Mouse (Mus musculus) macrophage (primary cell): ENCODE measurements around the gene Adtrp. TPM values are rescaled to one million over a fixed set of nuclear protein-coding genes. Genes with fewer than 3 reads are reported as not detected.

Source experiments
- H3K27ac ChIP-seq: fragments of 350-480 bp; formaldehyde crosslinking; 2 replicates; pipeline ENCODE4 v1.9.0; 2021
- H3K36me3 ChIP-seq: fragments of 350-480 bp; formaldehyde crosslinking; 2 replicates; pipeline ENCODE4 v1.9.0; 2021; ENCODE audit errors: inconsistent target
- H3K4me3 ChIP-seq: fragments of 350-480 bp; formaldehyde crosslinking; 2 replicates; pipeline ENCODE4 v1.9.0; 2021; ENCODE audit errors: inconsistent target
- H3K79me2 ChIP-seq: fragments of 350-480 bp; formaldehyde crosslinking; 2 replicates; pipeline ENCODE4 v1.9.0; 2021; ENCODE audit errors: inconsistent target
- WGBS: methylation state at CpG from one replicate; pipeline ENCODE4 v1.1.7; 2026; ENCODE audit warnings: inconsistent platforms; ENCODE audit not compliant: missing documents; 5-methylcytosine and 5-hydroxymethylcytosine counted together
- polyA plus RNA-seq: library from polyadenylated mRNA; stranded (reverse); fragments of 250-400 nt; gene quantifications from 3 replicates; pipeline ENCODE4 v1.2.4, GENCODE M21; 2018; ENCODE audit warnings: inconsistent platforms
- total RNA-seq, 78 experiments: library from RNA; depleted of rRNA; stranded (reverse); fragments of 250-400 nt; gene quantifications; 1 replicate in 9 of 78; 2 replicates in 24 of 78; 3 replicates in 43 of 78; 4 replicates in 2 of 78; pipeline ENCODE4 v1.2.4; 2018; ENCODE audit warnings: inconsistent platforms in 56 of 78

Adtrp gene
- total RNA-seq (2018; cell fraction: chromatin; rRNA removed), result not detected
- under 1 TPM in 2 of 26 experiments, not detected in 24; 0.15 to 0.31 TPM for total RNA-seq (2018; cell fraction: cytosol; rRNA removed)
- total RNA-seq (2018; cell fraction: nucleus; rRNA removed), result not detected
- polyA plus RNA-seq, result 0.57 TPM in 1 of 3 replicates, not detected in the others

GRCm38 (mm10) chr13:41847516-41848126 is at the start of gene Adtrp:
Gene Adtrp (minus strand): TSS chr13:41847684.
- H3K4me3 ChIP-seq, result no peak within 1 kb of the TSS
- WGBS, result 91% methylated on average over 11 of the region's 11 CpGs
- no peaks in the 10 kb centered on the region for H3K36me3 ChIP-seq
- no peaks in the 10 kb centered on the region for H3K79me2 ChIP-seq
- H3K27ac ChIP-seq, result no peak within 1 kb of the TSS

GRCm38 (mm10) chr13:41892016-41892415 is 44.5 kb upstream of the Adtrp start:
- 96% methylated on average over 12 of the region's 12 CpGs for WGBS
- no peaks in the 10 kb centered on the region for H3K36me3 ChIP-seq
- H3K27ac ChIP-seq, result no peak overlapping the region
- H3K4me3 ChIP-seq, result no peak overlapping the region
- no peaks in the 10 kb centered on the region for H3K79me2 ChIP-seq

DNA sequence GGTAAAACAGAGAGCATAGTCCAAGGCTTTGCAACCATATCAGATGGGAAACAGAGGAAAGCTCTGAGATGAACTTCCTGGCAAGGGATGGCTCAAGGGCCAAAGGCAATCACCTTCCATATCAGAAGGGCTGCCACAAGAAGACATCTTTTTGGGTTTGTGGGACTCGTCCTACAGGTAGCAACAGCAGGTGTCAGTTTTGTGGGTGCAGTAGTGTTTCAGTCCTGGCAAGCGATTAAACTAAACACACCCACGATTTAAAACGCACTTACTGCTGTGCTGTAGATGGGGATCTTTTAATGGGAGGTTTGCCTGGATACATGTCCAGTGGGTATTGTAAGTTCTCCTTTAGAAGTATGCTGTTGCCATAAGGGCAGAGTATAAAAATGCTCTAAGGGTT is 43.1 kb upstream of the Adtrp start:
- H3K36me3 ChIP-seq, result no peaks in the 10 kb centered on the region
- no peak overlapping the region for H3K27ac ChIP-seq
- H3K79me2 ChIP-seq, result no peaks in the 10 kb centered on the region
- H3K4me3 ChIP-seq, result no peak overlapping the region
- WGBS, result 95% methylated on average over 4 of the region's 4 CpGs

DNA sequence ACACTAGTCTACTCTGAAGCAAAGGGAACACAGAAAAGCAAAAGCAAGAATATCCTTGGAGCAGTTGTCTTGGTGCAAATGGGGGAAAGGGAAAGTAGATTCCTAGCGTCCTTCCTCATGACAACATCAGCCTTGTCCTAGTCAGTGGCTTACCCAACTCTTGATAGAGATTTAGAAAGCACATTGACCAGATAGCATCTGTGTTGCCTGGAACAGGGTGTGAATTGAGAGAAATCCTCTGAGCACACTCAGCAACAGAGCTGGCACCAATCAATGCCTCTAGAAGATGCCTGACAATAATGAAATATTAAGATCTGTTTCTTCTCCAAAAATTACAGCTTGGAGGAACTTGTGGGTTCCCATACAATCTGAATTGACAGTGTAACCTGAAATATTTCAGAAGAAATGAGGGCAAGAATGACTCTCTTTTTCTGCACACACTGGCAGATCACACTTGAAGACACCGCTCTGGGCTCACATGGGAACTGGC is 42.7 kb upstream of the Adtrp start:
- no peak overlapping the region for H3K27ac ChIP-seq
- no peaks in the 10 kb centered on the region for H3K36me3 ChIP-seq
- no peak overlapping the region for H3K4me3 ChIP-seq
- WGBS, result 81% methylated on average over 2 of the region's 2 CpGs
- H3K79me2 ChIP-seq, result no peaks in the 10 kb centered on the region

DNA sequence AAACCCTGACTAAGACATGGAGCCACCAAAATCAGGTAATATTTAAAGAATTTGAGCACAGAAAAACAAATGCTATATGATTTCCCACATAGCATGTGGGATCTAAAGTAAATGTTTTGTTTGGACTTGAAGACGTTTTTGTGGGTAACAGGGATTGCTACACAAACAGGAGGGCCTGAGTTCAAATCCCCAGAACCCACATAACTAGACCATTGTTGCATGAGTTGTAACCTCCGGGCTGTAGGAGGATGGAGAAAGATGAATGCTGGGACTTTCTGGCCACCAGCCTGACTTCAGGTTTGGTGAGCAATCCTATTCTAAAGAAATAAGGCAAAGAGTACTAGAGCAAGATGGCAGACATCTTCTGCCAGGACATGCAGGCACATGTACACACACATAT is 41.2 kb upstream of the Adtrp start:
- Histone ChIP-seq H3K27ac (no peak overlapping the region), H3K36me3 (no peaks in the 10 kb centered on the region), H3K4me3 (no peak overlapping the region), H3K79me2 (no peaks in the 10 kb centered on the region)
- WGBS, result 92% methylated on average over 2 of the region's 2 CpGs

DNA sequence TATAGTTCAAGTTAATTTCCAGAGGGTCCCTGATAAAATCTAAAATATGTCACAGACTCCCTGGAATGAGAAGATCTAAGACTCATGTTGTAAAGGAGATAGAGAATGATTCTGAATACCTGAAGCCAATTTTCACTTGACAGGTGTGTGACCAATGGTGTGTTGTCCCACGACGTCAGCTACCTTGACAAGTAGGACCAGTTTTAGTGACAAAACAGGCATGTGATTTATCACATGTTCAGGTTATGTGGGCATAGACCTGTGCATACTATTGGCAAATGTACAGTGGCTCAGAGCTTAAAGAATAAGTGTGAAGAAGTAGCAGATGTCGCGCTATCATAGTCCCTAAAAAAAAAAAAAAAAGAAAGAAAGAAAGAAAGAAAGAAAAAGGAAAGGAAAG is 38.6 kb upstream of the Adtrp start:
- H3K27ac ChIP-seq, result no peak overlapping the region
- no peaks in the 10 kb centered on the region for H3K36me3 ChIP-seq
- H3K4me3 ChIP-seq, result no peak overlapping the region
- H3K79me2 ChIP-seq, result no peaks in the 10 kb centered on the region
- 85% methylated on average over 2 of the region's 4 CpGs for WGBS

- H3K79me2 ChIP-seq, result no peaks in the 10 kb centered on the region
- no peaks in the 10 kb centered on the region for H3K36me3 ChIP-seq
- WGBS, result 46% methylated on average over 4 of the region's 4 CpGs
- no peak overlapping the region for H3K4me3 ChIP-seq
- H3K27ac ChIP-seq, result 0 out of 2 replicates have a peak overlapping the region, but pooled peaks have one; percentile 4
Observed at GRCm38 (mm10) chr13:41883665-41884291, 36.3 kb upstream of the Adtrp start.

DNA sequence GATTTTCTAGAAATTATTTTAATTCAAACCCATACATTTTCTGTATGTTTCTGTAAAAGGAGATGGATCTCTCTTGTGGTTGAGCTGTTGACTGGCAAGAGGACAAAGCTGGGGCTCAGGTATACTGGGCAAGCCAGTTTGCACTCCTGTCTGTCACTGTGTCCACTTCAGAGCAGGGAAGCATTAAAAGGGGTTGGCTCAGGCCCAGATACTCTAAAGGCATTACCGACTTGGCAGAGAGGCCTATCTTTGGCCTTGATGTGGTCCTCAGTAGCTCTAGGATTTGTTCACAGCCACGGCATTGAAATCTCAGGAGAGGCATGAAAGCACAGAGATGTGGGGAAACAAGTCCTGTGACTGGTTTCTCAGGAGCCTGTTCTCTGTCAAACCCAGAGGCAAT is 33.7 kb upstream of the Adtrp start:
- WGBS, result 90% methylated on average over 2 of the region's 2 CpGs
- H3K4me3 ChIP-seq, result no peak overlapping the region
- no peaks in the 10 kb centered on the region for H3K79me2 ChIP-seq
- H3K27ac ChIP-seq, result no peak overlapping the region
- no peaks in the 10 kb centered on the region for H3K36me3 ChIP-seq

GRCm38 (mm10) chr13:41880525-41880924 is 33.0 kb upstream of the Adtrp start:
- H3K79me2 ChIP-seq, result no peaks in the 10 kb centered on the region
- H3K4me3 ChIP-seq, result no peak overlapping the region
- H3K27ac ChIP-seq, result no peak overlapping the region
- H3K36me3 ChIP-seq, result no peaks in the 10 kb centered on the region

DNA sequence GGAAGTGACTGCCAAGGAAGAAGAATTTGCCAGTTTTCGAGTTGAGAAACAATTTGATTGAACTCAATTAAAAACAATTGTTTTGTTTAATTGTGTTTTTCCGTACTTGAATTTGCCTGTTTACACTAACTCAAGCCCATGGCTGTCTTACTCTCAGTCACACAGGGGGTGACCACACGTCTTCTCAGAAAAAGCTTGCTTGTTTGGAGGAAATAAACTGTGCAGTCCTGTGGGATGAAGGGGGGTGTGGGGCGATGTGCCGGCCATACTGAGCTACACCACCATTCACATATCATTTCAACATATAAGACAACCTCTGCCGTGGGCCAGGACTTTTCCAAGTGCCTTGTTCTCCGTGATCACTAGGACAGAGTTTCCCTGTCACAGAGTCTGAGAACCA is 25.2 kb upstream of the Adtrp start:
- Histone ChIP-seq H3K36me3 (no peaks in the 10 kb centered on the region), H3K27ac (no peak overlapping the region), H3K4me3 (no peak overlapping the region), H3K79me2 (no peaks in the 10 kb centered on the region)
- 91% methylated on average over 7 of the region's 7 CpGs for WGBS

DNA sequence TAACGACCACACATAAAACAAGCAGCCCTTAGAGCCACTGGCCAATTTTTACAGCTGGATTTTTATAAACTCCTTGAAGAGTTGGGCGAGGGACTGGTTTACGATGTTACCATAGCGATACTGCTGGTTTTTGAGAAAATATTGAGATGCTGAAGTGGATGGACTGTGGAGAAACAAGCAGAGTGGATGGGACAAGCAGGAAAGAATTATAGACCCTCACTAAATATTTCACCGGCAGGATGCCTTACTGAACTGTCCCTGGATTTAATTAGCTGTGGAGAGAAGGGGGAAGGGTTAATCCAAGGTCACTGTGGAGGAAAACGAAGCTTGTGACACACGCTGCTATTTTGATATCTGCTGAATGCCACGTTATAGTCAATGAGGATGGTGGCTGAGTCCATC is 24.7 kb upstream of the Adtrp start:
- H3K4me3 ChIP-seq, result no peak overlapping the region
- 73% methylated on average over 8 of the region's 8 CpGs for WGBS
- no peak overlapping the region for H3K27ac ChIP-seq
- no peaks in the 10 kb centered on the region for H3K36me3 ChIP-seq
- no peaks in the 10 kb centered on the region for H3K79me2 ChIP-seq

DNA sequence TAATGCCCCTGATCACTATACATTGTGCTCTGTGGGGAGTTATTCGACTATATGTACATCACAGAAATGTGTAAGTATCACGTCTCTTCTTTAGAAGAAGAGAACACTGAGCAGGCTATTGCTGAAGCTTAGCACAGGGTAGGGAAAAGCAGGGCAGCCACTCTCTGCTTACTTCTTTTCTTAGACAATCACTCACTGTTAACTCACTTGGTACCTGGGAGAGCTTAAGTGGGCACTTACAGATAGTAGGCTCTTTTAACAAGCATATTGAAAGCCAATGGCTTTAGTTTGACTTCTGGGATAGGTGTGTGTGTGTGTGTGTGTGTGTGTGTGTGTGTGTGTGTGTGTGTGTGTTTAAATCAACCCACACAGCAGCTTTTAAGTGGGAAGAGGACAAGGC is 20.0 kb upstream of the Adtrp start:
- 100% methylated on average over 2 of the region's 2 CpGs for WGBS
- H3K4me3 ChIP-seq, result no peak overlapping the region
- no peaks in the 10 kb centered on the region for H3K36me3 ChIP-seq
- no peak overlapping the region for H3K27ac ChIP-seq
- H3K79me2 ChIP-seq, result no peaks in the 10 kb centered on the region

DNA sequence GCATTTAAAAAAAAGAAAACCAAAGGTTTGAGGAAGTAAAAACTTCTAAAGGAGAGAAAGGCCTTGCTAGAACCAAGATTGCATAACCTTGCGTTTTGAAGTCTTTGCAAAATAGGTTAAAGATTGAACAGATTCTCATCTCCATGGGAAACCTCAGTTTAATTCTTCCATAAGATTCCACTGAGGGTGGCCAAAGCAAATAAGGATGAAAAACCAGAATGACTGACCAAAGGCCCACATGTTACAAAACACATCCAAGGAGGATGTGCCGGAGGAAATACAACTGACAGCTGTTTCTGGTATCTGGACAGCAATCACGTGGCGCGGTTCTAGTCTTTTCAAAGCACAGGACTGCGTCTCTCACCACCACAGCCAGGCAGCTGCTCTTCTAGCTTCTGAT is 18.1 kb upstream of the Adtrp start:
- Histone ChIP-seq H3K27ac (no peak overlapping the region), H3K4me3 (no peak overlapping the region), H3K79me2 (no peaks in the 10 kb centered on the region), H3K36me3 (no peaks in the 10 kb centered on the region)
- WGBS, result 21% methylated on average over 6 of the region's 6 CpGs

GRCm38 (mm10) chr13:41865071-41865470 is 17.6 kb upstream of the Adtrp start:
- Histone ChIP-seq H3K4me3 (no peak overlapping the region), H3K36me3 (no peaks in the 10 kb centered on the region), H3K79me2 (no peaks in the 10 kb centered on the region), H3K27ac (no peak overlapping the region)
- 97% methylated on average over 5 of the region's 5 CpGs for WGBS

GRCm38 (mm10) chr13:41860603-41861405 is 13.3 kb upstream of the Adtrp start:
- Histone ChIP-seq H3K36me3 (no peaks in the 10 kb centered on the region), H3K27ac (no peak overlapping the region), H3K79me2 (no peaks in the 10 kb centered on the region), H3K4me3 (no peak overlapping the region)
- WGBS, result 94% methylated on average over 11 of the region's 15 CpGs
